Mouse (Mus musculus): ENCODE data around the gene Nol9.

DNA sequence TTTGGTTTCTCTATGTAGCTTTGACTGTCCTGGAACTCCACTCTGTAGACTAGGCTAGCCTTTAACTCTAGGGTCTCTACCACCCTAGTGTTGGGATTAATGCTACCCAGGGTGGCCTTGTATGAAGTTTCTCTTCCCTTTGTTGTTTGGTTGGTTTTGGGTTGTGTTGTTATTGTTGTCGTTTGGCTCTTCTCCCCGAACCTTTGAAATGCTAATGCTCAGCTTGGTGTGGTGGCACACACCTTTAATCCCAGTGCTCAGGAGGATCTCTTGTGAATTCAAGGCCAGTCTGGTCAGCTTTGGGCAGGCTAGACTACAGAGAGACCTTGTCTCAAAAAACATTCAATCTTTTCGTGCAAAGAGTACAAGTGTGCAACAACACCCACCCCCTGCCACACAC, 4.0 kb downstream of the Nol9 start:
- TF ChIP-seq CTCF (IDR thresholded peaks at IDR 0.05; ENCODE audit: low read depth, low read length) (no peak), GATA1 (IDR thresholded peaks at IDR 0.05; ENCODE audit: borderline replicate concordance, low read length) (no peak), TAL1 (conservative IDR thresholded peaks at IDR 0.05; ENCODE audit: low read depth, low read length) (no peak), POLR2AphosphoS5 (IDR thresholded peaks at IDR 0.05; ENCODE audit: insufficient replicate concordance, low read depth, low read length) (no peak), GATA2 (IDR thresholded peaks at IDR 0.05; ENCODE audit: borderline replicate concordance, low read depth, low read length) (no peak)
